Mouse (Mus musculus): ENCODE data around the gene Cep112. TPM values are rescaled to one million over a fixed set of nuclear protein-coding genes. Genes with fewer than 3 reads are reported as not detected.

Cep112 gene
- polyA plus RNA-seq, 1 experiment from 2014 or later, result 28.6 TPM

GRCm38 (mm10) chr11:108426086-108426485 lies 1.1 kb downstream of the Cep112 start:
- Histone ChIP-seq H3K4me3 (ENCODE audit: low read depth, low read length) (no peak overlapping the region; the same call in 1 of the 2 replicates), H3K27ac (ENCODE audit: low read length) (no peak overlapping the region), H3K4me2 (ENCODE audit: low read length) (no peak overlapping the region), H3K36me3 (ENCODE audit: control insufficient read depth, insufficient read depth, low read length) (no peaks in the 10 kb centered on the region), H3K9me3 (replicated peaks; ENCODE audit: control insufficient read depth, low read length, poor library complexity, severe bottlenecking) (no peaks in the 10 kb centered on the region), H3K4me1 (ENCODE audit: control insufficient read depth, insufficient read depth, low read length) (peaks cover 8% of the 10 kb centered on the region), H3K27me3 (ENCODE audit: control insufficient read depth, insufficient read depth, low read depth, low read length) (no peaks in the 10 kb centered on the region), H3K9ac (ENCODE audit: low read depth, low read length) (no peak overlapping the region)
- 88% methylated on average over 3 of the region's 3 CpGs for WGBS
- no peak for ATAC-seq

- Histone ChIP-seq H3K4me2 (ENCODE audit: low read length) (no peak overlapping the region; the same call in 1 of the 2 replicates), H3K4me3 (ENCODE audit: low read depth, low read length) (no peak overlapping the region), H3K27ac (ENCODE audit: low read length) (no peak overlapping the region), H3K9me3 (replicated peaks; ENCODE audit: control insufficient read depth, low read length, poor library complexity, severe bottlenecking) (no peaks in the 10 kb centered on the region), H3K4me1 (ENCODE audit: control insufficient read depth, insufficient read depth, low read length) (peaks cover 8% of the 10 kb centered on the region), H3K9ac (ENCODE audit: low read depth, low read length) (no peak overlapping the region), H3K27me3 (ENCODE audit: control insufficient read depth, insufficient read depth, low read depth, low read length) (no peaks in the 10 kb centered on the region), H3K36me3 (ENCODE audit: control insufficient read depth, insufficient read depth, low read length) (no peaks in the 10 kb centered on the region)
- WGBS, result 51% methylated on average over 6 of the region's 6 CpGs
- no peak for ATAC-seq
Observed at GRCm38 (mm10) chr11:108427191-108427590, 2.2 kb downstream of the Cep112 start.

GRCm38 (mm10) chr11:108429076-108429475 lies 4.1 kb downstream of the Cep112 start:
- no peaks in the 10 kb centered on the region for H3K36me3 ChIP-seq (ENCODE audit: control insufficient read depth, insufficient read depth, low read length)
- no peaks in the 10 kb centered on the region for H3K27me3 ChIP-seq (ENCODE audit: control insufficient read depth, insufficient read depth, low read depth, low read length)
- WGBS, result 87% methylated on average over 2 of the region's 2 CpGs
- H3K9me3 ChIP-seq (replicated peaks; ENCODE audit: control insufficient read depth, low read length, poor library complexity, severe bottlenecking), result no peaks in the 10 kb centered on the region
- ATAC-seq, result no peak
- no peak overlapping the region for H3K4me3 ChIP-seq (ENCODE audit: low read depth, low read length)
- H3K9ac ChIP-seq (ENCODE audit: low read depth, low read length), result no peak overlapping the region
- no peak overlapping the region for H3K4me2 ChIP-seq (ENCODE audit: low read length)
- no peak overlapping the region for H3K27ac ChIP-seq (ENCODE audit: low read length)
- peaks cover under 1% of the 10 kb centered on the region; the same call in 1 of the 2 replicates for H3K4me1 ChIP-seq (ENCODE audit: control insufficient read depth, insufficient read depth, low read length)

GRCm38 (mm10) chr11:108443893-108444563 lies 19.0 kb downstream of the Cep112 start:
- no peak for ATAC-seq
- no peak overlapping the region for H3K27ac ChIP-seq (ENCODE audit: low read length)
- no peaks in the 10 kb centered on the region for H3K9me3 ChIP-seq (replicated peaks; ENCODE audit: control insufficient read depth, low read length, poor library complexity, severe bottlenecking)
- H3K4me3 ChIP-seq (ENCODE audit: low read depth, low read length), result no peak overlapping the region
- no peaks in the 10 kb centered on the region for H3K4me1 ChIP-seq (ENCODE audit: control insufficient read depth, insufficient read depth, low read length)
- no peaks in the 10 kb centered on the region for H3K36me3 ChIP-seq (ENCODE audit: control insufficient read depth, insufficient read depth, low read length)
- H3K9ac ChIP-seq (ENCODE audit: low read depth, low read length), result no peak overlapping the region
- H3K27me3 ChIP-seq (ENCODE audit: control insufficient read depth, insufficient read depth, low read depth, low read length), result no peaks in the 10 kb centered on the region
- H3K4me2 ChIP-seq (ENCODE audit: low read length), result no peak overlapping the region
- WGBS, result 69% methylated on average over 11 of the region's 11 CpGs

- Histone ChIP-seq H3K9me3 (replicated peaks; ENCODE audit: control insufficient read depth, low read length, poor library complexity, severe bottlenecking) (0 out of 2 replicates have a peak, but pooled peaks cover 5% of the 10 kb centered on the region), H3K27ac (ENCODE audit: low read length) (no peak overlapping the region), H3K4me2 (ENCODE audit: low read length) (no peak overlapping the region), H3K4me1 (ENCODE audit: control insufficient read depth, insufficient read depth, low read length) (no peaks in the 10 kb centered on the region), H3K4me3 (ENCODE audit: low read depth, low read length) (no peak overlapping the region), H3K9ac (ENCODE audit: low read depth, low read length) (no peak overlapping the region), H3K27me3 (ENCODE audit: control insufficient read depth, insufficient read depth, low read depth, low read length) (no peaks in the 10 kb centered on the region), H3K36me3 (ENCODE audit: control insufficient read depth, insufficient read depth, low read length) (no peaks in the 10 kb centered on the region)
- ATAC-seq, result no peak
Observed at GRCm38 (mm10) chr11:108447148-108447547, 22.2 kb downstream of the Cep112 start.

- Histone ChIP-seq H3K9ac (ENCODE audit: low read depth, low read length) (no peak overlapping the region), H3K4me3 (ENCODE audit: low read depth, low read length) (no peak overlapping the region), H3K4me2 (ENCODE audit: low read length) (no peak overlapping the region), H3K36me3 (ENCODE audit: control insufficient read depth, insufficient read depth, low read length) (no peaks in the 10 kb centered on the region), H3K9me3 (replicated peaks; ENCODE audit: control insufficient read depth, low read length, poor library complexity, severe bottlenecking) (0 out of 2 replicates have a peak, but pooled peaks cover 6% of the 10 kb centered on the region), H3K4me1 (ENCODE audit: control insufficient read depth, insufficient read depth, low read length) (no peaks in the 10 kb centered on the region), H3K27ac (ENCODE audit: low read length) (no peak overlapping the region), H3K27me3 (ENCODE audit: control insufficient read depth, insufficient read depth, low read depth, low read length) (no peaks in the 10 kb centered on the region)
- ATAC-seq, result no peak
- 31% methylated on average over 3 of the region's 3 CpGs for WGBS
Observed at GRCm38 (mm10) chr11:108449811-108450210, 24.8 kb downstream of the Cep112 start.

- Histone ChIP-seq H3K9ac (ENCODE audit: low read depth, low read length) (no peak overlapping the region), H3K4me3 (ENCODE audit: low read depth, low read length) (no peak overlapping the region), H3K27me3 (ENCODE audit: control insufficient read depth, insufficient read depth, low read depth, low read length) (no peaks in the 10 kb centered on the region), H3K9me3 (replicated peaks; ENCODE audit: control insufficient read depth, low read length, poor library complexity, severe bottlenecking) (no peaks in the 10 kb centered on the region), H3K4me1 (ENCODE audit: control insufficient read depth, insufficient read depth, low read length) (no peaks in the 10 kb centered on the region), H3K36me3 (ENCODE audit: control insufficient read depth, insufficient read depth, low read length) (no peaks in the 10 kb centered on the region), H3K27ac (ENCODE audit: low read length) (no peak overlapping the region), H3K4me2 (ENCODE audit: low read length) (no peak overlapping the region)
- WGBS, result 87% methylated on average over 3 of the region's 3 CpGs
- ATAC-seq, result no peak
Observed at GRCm38 (mm10) chr11:108459599-108459998, 34.6 kb downstream of the Cep112 start.

- Histone ChIP-seq H3K36me3 (ENCODE audit: control insufficient read depth, insufficient read depth, low read length) (no peaks in the 10 kb centered on the region), H3K27ac (ENCODE audit: low read length) (no peak overlapping the region), H3K27me3 (ENCODE audit: control insufficient read depth, insufficient read depth, low read depth, low read length) (no peaks in the 10 kb centered on the region), H3K4me2 (ENCODE audit: low read length) (no peak overlapping the region), H3K9me3 (replicated peaks; ENCODE audit: control insufficient read depth, low read length, poor library complexity, severe bottlenecking) (no peaks in the 10 kb centered on the region), H3K4me3 (ENCODE audit: low read depth, low read length) (no peak overlapping the region), H3K9ac (ENCODE audit: low read depth, low read length) (no peak overlapping the region), H3K4me1 (ENCODE audit: control insufficient read depth, insufficient read depth, low read length) (no peaks in the 10 kb centered on the region)
- 79% methylated on average over 8 of the region's 8 CpGs for WGBS
- ATAC-seq, result no peak
Observed at GRCm38 (mm10) chr11:108464138-108464537, 39.1 kb downstream of the Cep112 start.

GRCm38 (mm10) chr11:108464715-108465301 lies 39.8 kb downstream of the Cep112 start:
- ATAC-seq, result no peak
- no peaks in the 10 kb centered on the region for H3K9me3 ChIP-seq (replicated peaks; ENCODE audit: control insufficient read depth, low read length, poor library complexity, severe bottlenecking)
- H3K4me2 ChIP-seq (ENCODE audit: low read length), result no peak overlapping the region
- no peak overlapping the region for H3K4me3 ChIP-seq (ENCODE audit: low read depth, low read length)
- WGBS, result 72% methylated on average over 4 of the region's 4 CpGs
- no peak overlapping the region for H3K9ac ChIP-seq (ENCODE audit: low read depth, low read length)
- H3K27ac ChIP-seq (ENCODE audit: low read length), result no peak overlapping the region
- no peaks in the 10 kb centered on the region for H3K36me3 ChIP-seq (ENCODE audit: control insufficient read depth, insufficient read depth, low read length)
- H3K27me3 ChIP-seq (ENCODE audit: control insufficient read depth, insufficient read depth, low read depth, low read length), result no peaks in the 10 kb centered on the region
- H3K4me1 ChIP-seq (ENCODE audit: control insufficient read depth, insufficient read depth, low read length), result no peaks in the 10 kb centered on the region
